Mouse (Mus musculus): Measurements from ENCODE around the gene Prrc2a. TPM values are rescaled to one million over a fixed set of nuclear protein-coding genes. Genes with fewer than 3 reads are reported as not detected.
A peak's percentile ranks its signal among the peaks of the same experiment; 100 is the strongest.

Prrc2a gene
- polyA plus RNA-seq, 1 experiment from 2014 or later = 205 TPM

DNA sequence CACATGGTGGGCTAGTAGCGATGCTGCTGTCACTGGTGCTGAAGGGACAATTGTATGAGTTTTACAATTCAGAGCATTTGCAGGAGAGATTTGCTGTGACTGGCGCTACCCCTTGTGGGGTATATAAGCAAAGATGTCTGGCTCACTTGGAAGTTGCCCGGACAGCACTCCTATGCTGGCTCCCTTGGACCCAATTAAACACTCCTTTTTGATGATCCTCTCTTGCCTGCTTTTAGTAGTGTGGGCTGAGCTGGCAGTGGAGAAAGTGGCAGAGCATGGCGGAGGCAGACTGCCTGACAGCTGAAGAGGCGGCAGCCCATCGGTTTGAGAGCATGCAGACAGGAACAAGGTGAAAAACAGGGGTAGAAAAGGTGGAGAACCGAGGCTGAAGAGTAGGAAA, 3.1 kb upstream of the Prrc2a start:
- H3K4me3 ChIP-seq = no peak overlapping the region
- no peak for ATAC-seq (ENCODE audit: low FRiP score, low read depth)
- no peaks in the 10 kb centered on the region for H3K27me3 ChIP-seq (replicated peaks)
- no peaks in the 10 kb centered on the region for H3K36me3 ChIP-seq
- no peak overlapping the region for H3K27ac ChIP-seq
- H3K9me3 ChIP-seq = no peaks in the 10 kb centered on the region
- peaks cover 16% of the 10 kb centered on the region for H3K4me1 ChIP-seq
- no peak overlapping the region for H3K4me2 ChIP-seq (replicated peaks)
- H3K9ac ChIP-seq = no peak overlapping the region
- 88% methylated on average over 7 of the region's 7 CpGs for WGBS

GRCm38 (mm10) chr17:35166352-35167035, 1.8 kb upstream of the Prrc2a start:
- no peak overlapping the region; the same call in 1 of the 2 replicates for H3K9ac ChIP-seq
- H3K4me2 ChIP-seq (replicated peaks) = peak overlapping the region; percentile 92
- ATAC-seq (ENCODE audit: low FRiP score, low read depth) = no peak
- H3K36me3 ChIP-seq = peaks cover 6% of the 10 kb centered on the region
- H3K27me3 ChIP-seq (replicated peaks) = no peaks in the 10 kb centered on the region
- H3K4me3 ChIP-seq = no peak overlapping the region
- H3K27ac ChIP-seq = no peak overlapping the region
- peaks cover 29% of the 10 kb centered on the region for H3K4me1 ChIP-seq
- WGBS = 64% methylated on average over 8 of the region's 8 CpGs
- no peaks in the 10 kb centered on the region for H3K9me3 ChIP-seq

DNA sequence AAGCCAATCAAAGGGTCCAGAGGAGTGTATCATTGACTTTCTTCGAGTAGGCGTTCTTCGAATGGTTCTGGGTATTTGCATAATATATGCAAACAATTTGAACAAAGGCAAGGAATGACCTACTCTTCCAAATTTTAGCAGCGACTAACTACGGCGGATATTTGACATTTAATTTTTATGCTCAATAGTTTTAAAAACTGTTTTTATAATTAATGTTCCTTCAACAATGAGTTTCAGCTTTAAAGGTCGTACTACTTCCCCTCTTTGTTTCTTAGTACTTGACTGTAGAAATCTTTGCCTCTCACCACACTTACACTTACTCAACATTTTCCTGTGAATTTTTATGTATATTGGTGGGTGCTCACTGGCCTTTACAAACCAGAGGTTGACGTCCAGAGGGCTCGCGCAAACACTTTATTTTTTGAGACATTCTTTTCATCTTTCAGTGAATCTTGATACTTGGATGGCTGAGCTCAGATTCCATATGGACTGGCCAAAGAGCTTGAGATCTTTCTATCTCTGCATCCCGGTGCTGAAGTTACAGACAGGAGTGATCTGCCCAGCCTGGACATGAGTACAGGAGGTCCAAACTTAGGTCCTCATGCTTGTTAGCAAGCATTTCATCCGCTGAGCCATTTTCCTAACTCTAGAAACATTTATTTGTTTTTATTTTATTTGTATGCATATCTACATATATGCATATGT, 906 bp upstream of the Prrc2a start:
- WGBS = 23% methylated on average over 12 of the region's 12 CpGs
- peak; percentile 89 for ATAC-seq (ENCODE audit: low FRiP score, low read depth)
- H3K36me3 ChIP-seq = peaks cover 15% of the 10 kb centered on the region

GRCm38 (mm10) chr17:35164218-35164567, 504 bp downstream of the Prrc2a start:
- ATAC-seq (ENCODE audit: low FRiP score, low read depth) = no peak
- H3K27ac ChIP-seq = peak overlapping the region; percentile 89
- peak overlapping the region; percentile 92 for H3K4me2 ChIP-seq (replicated peaks)
- H3K9ac ChIP-seq = peak overlapping the region; percentile 100
- 0% methylated on average over 26 of the region's 28 CpGs for WGBS
- peaks cover 29% of the 10 kb centered on the region for H3K36me3 ChIP-seq
- H3K4me3 ChIP-seq = peak overlapping the region; percentile 99
- peaks cover 30% of the 10 kb centered on the region for H3K4me1 ChIP-seq
- no peaks in the 10 kb centered on the region for H3K27me3 ChIP-seq (replicated peaks)
- no peaks in the 10 kb centered on the region for H3K9me3 ChIP-seq

More for the DNA sequence above, 906 bp upstream of the Prrc2a start:
- H3K9ac ChIP-seq = peak overlapping the region; percentile 52
- no peaks in the 10 kb centered on the region for H3K9me3 ChIP-seq
- H3K27me3 ChIP-seq (replicated peaks) = no peaks in the 10 kb centered on the region
- H3K27ac ChIP-seq = peak overlapping the region; percentile 85
- H3K4me3 ChIP-seq = peak overlapping the region; percentile 99
- peaks cover 30% of the 10 kb centered on the region for H3K4me1 ChIP-seq
- H3K4me2 ChIP-seq (replicated peaks) = peak overlapping the region; percentile 92

GRCm38 (mm10) chr17:35163326-35164081, 1.2 kb downstream of the Prrc2a start:
- H3K27ac ChIP-seq = no peak overlapping the region; the same call in 1 of the 2 replicates
- H3K4me1 ChIP-seq = peaks cover 30% of the 10 kb centered on the region
- H3K36me3 ChIP-seq = peaks cover 36% of the 10 kb centered on the region
- 24% methylated on average over 8 of the region's 8 CpGs for WGBS
- H3K4me3 ChIP-seq = peak overlapping the region; percentile 99
- H3K9me3 ChIP-seq = no peaks in the 10 kb centered on the region
- H3K27me3 ChIP-seq (replicated peaks) = no peaks in the 10 kb centered on the region
- no peak for ATAC-seq (ENCODE audit: low FRiP score, low read depth)
- H3K4me2 ChIP-seq (replicated peaks) = peak overlapping the region; percentile 92
- H3K9ac ChIP-seq = peak overlapping the region; percentile 100

- H3K9me3 ChIP-seq = no peaks in the 10 kb centered on the region
- H3K4me1 ChIP-seq = peaks cover 30% of the 10 kb centered on the region
- H3K27ac ChIP-seq = no peak overlapping the region
- H3K4me3 ChIP-seq = peak overlapping the region; percentile 99
- 69% methylated on average over 12 of the region's 12 CpGs for WGBS
- H3K27me3 ChIP-seq (replicated peaks) = no peaks in the 10 kb centered on the region
- peak overlapping the region; percentile 100 for H3K9ac ChIP-seq
- H3K4me2 ChIP-seq (replicated peaks) = peak overlapping the region; percentile 92
- H3K36me3 ChIP-seq = peaks cover 44% of the 10 kb centered on the region
- no peak for ATAC-seq (ENCODE audit: low FRiP score, low read depth)
These were observed 2.0 kb downstream of the Prrc2a start for GRCm38 (mm10) chr17:35162730-35163129.

DNA sequence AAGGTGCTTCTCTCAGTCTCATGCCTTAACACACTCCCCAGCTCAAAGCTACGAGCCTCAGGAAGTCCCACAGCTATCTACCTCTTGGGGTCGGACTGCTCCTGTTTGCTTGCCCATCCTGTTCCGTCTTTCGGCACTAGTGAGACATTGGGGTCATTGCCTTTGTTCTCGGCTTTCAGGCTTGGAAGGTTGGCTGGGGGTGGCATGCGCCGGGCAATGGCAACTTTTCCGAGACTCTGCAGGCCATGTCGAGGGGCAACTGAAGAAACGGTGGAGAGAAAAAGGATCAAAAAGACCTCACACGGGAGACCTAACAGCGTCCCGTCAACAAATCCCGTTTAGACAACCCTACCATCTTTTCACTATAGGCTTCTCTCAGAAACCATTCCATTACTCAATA, 2.6 kb downstream of the Prrc2a start:
- Histone ChIP-seq H3K4me2 (replicated peaks) (peak overlapping the region; percentile 92), H3K9ac (peak overlapping the region; percentile 100; the same call in 1 of the 2 replicates), H3K27me3 (replicated peaks) (no peaks in the 10 kb centered on the region), H3K4me3 (peak overlapping the region; percentile 99), H3K27ac (no peak overlapping the region), H3K36me3 (peaks cover 50% of the 10 kb centered on the region), H3K4me1 (peaks cover 30% of the 10 kb centered on the region), H3K9me3 (no peaks in the 10 kb centered on the region)
- no peak for ATAC-seq (ENCODE audit: low FRiP score, low read depth)
- WGBS = 84% methylated on average over 14 of the region's 14 CpGs

GRCm38 (mm10) chr17:35161421-35161820, 3.3 kb downstream of the Prrc2a start:
- ATAC-seq (ENCODE audit: low FRiP score, low read depth) = no peak
- 0 out of 2 replicates have a peak overlapping the region, but pooled peaks have one; percentile 100 for H3K9ac ChIP-seq
- H3K36me3 ChIP-seq = peaks cover 57% of the 10 kb centered on the region
- H3K27ac ChIP-seq = no peak overlapping the region
- no peaks in the 10 kb centered on the region for H3K9me3 ChIP-seq
- H3K4me3 ChIP-seq = no peak overlapping the region
- no peaks in the 10 kb centered on the region for H3K27me3 ChIP-seq (replicated peaks)
- peak overlapping the region; percentile 92; the same call in 1 of the 2 replicates for H3K4me2 ChIP-seq (replicated peaks)
- H3K4me1 ChIP-seq = peaks cover 29% of the 10 kb centered on the region
- WGBS = 83% methylated on average over 11 of the region's 11 CpGs

- Histone ChIP-seq H3K4me1 (peaks cover 21% of the 10 kb centered on the region), H3K4me3 (no peak overlapping the region), H3K9ac (no peak overlapping the region), H3K36me3 (peaks cover 75% of the 10 kb centered on the region), H3K27ac (no peak overlapping the region), H3K9me3 (no peaks in the 10 kb centered on the region), H3K4me2 (replicated peaks) (no peak overlapping the region), H3K27me3 (replicated peaks) (no peaks in the 10 kb centered on the region)
- 88% methylated on average over 7 of the region's 7 CpGs for WGBS
- no peak for ATAC-seq (ENCODE audit: low FRiP score, low read depth)
These were observed 5.1 kb downstream of the Prrc2a start for GRCm38 (mm10) chr17:35159638-35160037.

DNA sequence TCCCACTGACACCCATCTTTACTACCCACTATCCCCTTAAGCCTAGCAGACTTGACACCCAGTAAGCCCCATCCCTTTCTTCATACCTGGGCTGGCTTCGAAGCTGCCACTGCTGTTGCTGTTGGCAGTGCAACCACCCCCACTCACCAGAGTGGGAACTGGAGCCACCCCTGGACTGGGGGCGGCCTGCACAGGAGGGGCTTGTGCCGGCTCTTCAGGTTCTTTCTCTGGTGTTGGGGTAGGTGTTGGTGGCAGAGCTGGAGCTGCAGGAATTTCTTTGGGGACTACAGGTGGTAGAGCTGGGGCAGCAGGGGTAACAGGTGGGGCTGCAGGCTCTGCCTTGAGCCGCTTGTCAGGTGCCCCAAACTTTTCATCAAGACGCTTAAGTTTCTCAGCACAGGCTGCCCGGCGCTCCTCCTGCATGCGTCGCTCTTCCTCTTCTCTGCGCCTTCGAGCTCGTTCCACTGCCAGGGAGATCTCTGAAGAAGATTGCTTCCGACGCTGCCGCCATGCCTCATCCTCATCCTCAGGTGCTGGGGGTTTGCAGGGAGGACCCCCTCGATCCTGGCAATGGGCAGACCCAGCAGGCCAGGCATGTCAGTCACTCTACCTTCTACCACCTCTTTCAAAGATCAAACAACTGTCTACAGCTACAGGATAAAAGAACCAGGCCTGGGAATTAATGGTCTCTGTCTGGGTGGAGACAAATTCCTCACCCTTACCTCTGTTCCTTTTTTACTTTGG, 5.7 kb downstream of the Prrc2a start:
- Histone ChIP-seq H3K4me1 (peaks cover 21% of the 10 kb centered on the region), H3K9ac (no peak overlapping the region), H3K4me2 (replicated peaks) (no peak overlapping the region), H3K4me3 (no peak overlapping the region), H3K9me3 (no peaks in the 10 kb centered on the region), H3K27ac (no peak overlapping the region), H3K36me3 (peaks cover 81% of the 10 kb centered on the region), H3K27me3 (replicated peaks) (no peaks in the 10 kb centered on the region)
- no peak for ATAC-seq (ENCODE audit: low FRiP score, low read depth)
- WGBS = 95% methylated on average over 16 of the region's 16 CpGs

GRCm38 (mm10) chr17:35157661-35158175, 7.0 kb downstream of the Prrc2a start:
- WGBS = 94% methylated on average over 8 of the region's 8 CpGs
- no peak overlapping the region for H3K27ac ChIP-seq
- no peak overlapping the region for H3K9ac ChIP-seq
- H3K9me3 ChIP-seq = no peaks in the 10 kb centered on the region
- peaks cover 94% of the 10 kb centered on the region for H3K36me3 ChIP-seq
- no peak overlapping the region for H3K4me2 ChIP-seq (replicated peaks)
- no peak for ATAC-seq (ENCODE audit: low FRiP score, low read depth)
- peaks cover 13% of the 10 kb centered on the region for H3K4me1 ChIP-seq
- H3K4me3 ChIP-seq = no peak overlapping the region
- no peaks in the 10 kb centered on the region for H3K27me3 ChIP-seq (replicated peaks)

Measured in neural tube, embryonic 12.5 days (tissue).